Mouse (Mus musculus): ENCODE measurements around the gene Kcnc1. TPM values are rescaled to one million over a fixed set of nuclear protein-coding genes. Genes with fewer than 3 reads are reported as not detected.

Kcnc1 gene
- polyA plus RNA-seq, 2 experiments: under 0.01 TPM; not detected in 1

- WGBS (ENCODE audit: insufficient replicate concordance): 45% methylated on average over 7 of the region's 7 CpGs
- TF ChIP-seq CTCF (IDR thresholded peaks at IDR 0.05; ENCODE audit: low read depth): no peak
- no peak for TF ChIP-seq EP300 (IDR thresholded peaks at IDR 0.05; ENCODE audit: low read depth)
Measured at GRCm38 (mm10) chr7:46471054-46471737, 74.9 kb downstream of the Kcnc1 start.

DNA sequence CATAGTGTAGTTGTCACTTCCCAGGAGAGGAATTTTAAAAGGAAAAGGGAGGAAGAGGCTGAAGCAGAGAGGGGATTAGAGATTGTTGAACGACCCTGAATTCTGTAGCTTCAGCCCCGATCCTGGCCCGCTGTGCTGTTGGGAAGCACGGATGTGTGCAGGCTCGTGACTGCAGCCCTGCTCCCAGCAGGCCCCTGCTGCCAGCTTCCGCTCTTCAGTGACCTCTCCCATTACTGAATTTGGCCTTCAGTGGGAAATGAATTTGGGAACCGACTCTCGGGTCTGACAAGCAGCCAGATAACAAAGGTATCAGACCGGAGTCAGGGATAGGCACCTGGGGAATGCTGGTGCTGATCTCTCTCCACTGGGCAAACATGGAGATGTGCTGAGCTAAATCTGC, 76.8 kb downstream of the Kcnc1 start:
- Histone ChIP-seq H3K27ac (no peak overlapping the region), H3K36me3 (replicated peaks; ENCODE audit: control insufficient read depth, insufficient read depth, low read depth) (no peaks in the 10 kb centered on the region), H3K9me3 (ENCODE audit: control insufficient read depth, low read length) (no peaks in the 10 kb centered on the region), H3K4me1 (replicated peaks; ENCODE audit: control insufficient read depth in 2 of 2, insufficient read depth in 2 of 2, low read length in 1 of 2) (no peaks in the 10 kb centered on the region), H3K27me3 (ENCODE audit: control insufficient read depth, insufficient read depth, low read length) (no peaks in the 10 kb centered on the region), H3K4me3 (ENCODE audit: insufficient read depth in 1 of 2, low read depth in 2 of 2, low read length in 2 of 2) (no peak overlapping the region), H3K4me2 (ENCODE audit: low read depth) (no peak overlapping the region), H3K9ac (replicated peaks) (no peak overlapping the region)
- ATAC-seq (ENCODE audit: insufficient read depth): no peak
- no peak for DNase-seq (ENCODE audit: low read depth in 3 of 3, low spot score in 3 of 3)
- 47% methylated on average over 9 of the region's 9 CpGs for WGBS (ENCODE audit: insufficient replicate concordance)
- TF ChIP-seq EP300 (IDR thresholded peaks at IDR 0.05; ENCODE audit: low read depth): no peak
- no peak for TF ChIP-seq CTCF (IDR thresholded peaks at IDR 0.05; ENCODE audit: low read depth)

More at GRCm38 (mm10) chr7:46471054-46471737, 74.9 kb downstream of the Kcnc1 start:
- no peak overlapping the region for H3K4me3 ChIP-seq (ENCODE audit: insufficient read depth in 1 of 2, low read depth in 2 of 2, low read length in 2 of 2)
- H3K9me3 ChIP-seq (ENCODE audit: control insufficient read depth, low read length): no peaks in the 10 kb centered on the region
- no peaks in the 10 kb centered on the region for H3K27me3 ChIP-seq (ENCODE audit: control insufficient read depth, insufficient read depth, low read length)
- no peak for ATAC-seq (ENCODE audit: insufficient read depth)
- no peak for DNase-seq (ENCODE audit: low read depth in 3 of 3, low spot score in 3 of 3)
- H3K4me2 ChIP-seq (ENCODE audit: low read depth): no peak overlapping the region
- H3K9ac ChIP-seq (replicated peaks): no peak overlapping the region
- no peak overlapping the region for H3K27ac ChIP-seq
- H3K4me1 ChIP-seq (replicated peaks; ENCODE audit: control insufficient read depth in 2 of 2, insufficient read depth in 2 of 2, low read length in 1 of 2): no peaks in the 10 kb centered on the region
- no peaks in the 10 kb centered on the region for H3K36me3 ChIP-seq (replicated peaks; ENCODE audit: control insufficient read depth, insufficient read depth, low read depth)

DNA sequence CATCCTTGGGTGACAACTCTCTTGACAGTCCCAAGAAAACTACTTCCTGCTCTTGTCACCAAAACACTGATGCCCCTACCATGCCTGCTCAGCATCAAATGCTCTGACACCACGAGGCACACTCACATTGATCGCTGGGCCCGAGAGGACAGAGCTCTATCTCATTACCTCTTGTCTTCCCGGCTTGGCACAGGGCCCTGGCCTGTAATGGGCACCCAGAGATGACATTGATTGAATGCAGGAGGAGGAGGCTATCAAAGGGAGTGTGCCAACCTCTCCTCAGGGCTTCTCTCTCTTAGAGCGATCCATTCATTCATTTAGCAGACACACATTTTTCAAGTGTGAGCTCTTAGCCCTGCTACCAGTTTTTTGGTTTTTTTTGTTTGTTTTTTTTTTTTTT, 79.2 kb downstream of the Kcnc1 start:
- no peak overlapping the region for H3K27ac ChIP-seq
- 73% methylated on average over 5 of the region's 5 CpGs for WGBS (ENCODE audit: insufficient replicate concordance)
- no peaks in the 10 kb centered on the region for H3K4me1 ChIP-seq (replicated peaks; ENCODE audit: control insufficient read depth in 2 of 2, insufficient read depth in 2 of 2, low read length in 1 of 2)
- H3K9me3 ChIP-seq (ENCODE audit: control insufficient read depth, low read length): no peaks in the 10 kb centered on the region
- H3K27me3 ChIP-seq (ENCODE audit: control insufficient read depth, insufficient read depth, low read length): no peaks in the 10 kb centered on the region
- no peak overlapping the region for H3K4me2 ChIP-seq (ENCODE audit: low read depth)
- H3K4me3 ChIP-seq (ENCODE audit: insufficient read depth in 1 of 2, low read depth in 2 of 2, low read length in 2 of 2): no peak overlapping the region
- TF ChIP-seq CTCF (IDR thresholded peaks at IDR 0.05; ENCODE audit: low read depth) (no peak), EP300 (IDR thresholded peaks at IDR 0.05; ENCODE audit: low read depth) (no peak)
- DNase-seq (ENCODE audit: low read depth in 3 of 3, low spot score in 3 of 3) (no peak), ATAC-seq (ENCODE audit: insufficient read depth) (no peak)
- H3K36me3 ChIP-seq (replicated peaks; ENCODE audit: control insufficient read depth, insufficient read depth, low read depth): no peaks in the 10 kb centered on the region
- no peak overlapping the region for H3K9ac ChIP-seq (replicated peaks)

GRCm38 (mm10) chr7:46477456-46477855, 81.2 kb downstream of the Kcnc1 start:
- Histone ChIP-seq H3K4me2 (ENCODE audit: low read depth) (no peak overlapping the region), H3K4me1 (replicated peaks; ENCODE audit: control insufficient read depth in 2 of 2, insufficient read depth in 2 of 2, low read length in 1 of 2) (0 out of 4 replicates have a peak, but pooled peaks cover 0 to 2% of the 10 kb centered on the region in 2 experiments), H3K36me3 (replicated peaks; ENCODE audit: control insufficient read depth, insufficient read depth, low read depth) (no peaks in the 10 kb centered on the region), H3K27me3 (ENCODE audit: control insufficient read depth, insufficient read depth, low read length) (no peaks in the 10 kb centered on the region), H3K9me3 (ENCODE audit: control insufficient read depth, low read length) (no peaks in the 10 kb centered on the region), H3K27ac (no peak overlapping the region), H3K9ac (replicated peaks) (no peak overlapping the region), H3K4me3 (ENCODE audit: insufficient read depth in 1 of 2, low read depth in 2 of 2, low read length in 2 of 2) (no peak overlapping the region)
- 61% methylated on average over 3 of the region's 3 CpGs for WGBS (ENCODE audit: insufficient replicate concordance)
- DNase-seq (ENCODE audit: low read depth in 3 of 3, low spot score in 3 of 3) (no peak), ATAC-seq (ENCODE audit: insufficient read depth) (no peak)
- TF ChIP-seq CTCF (IDR thresholded peaks at IDR 0.05; ENCODE audit: low read depth): no peak
- TF ChIP-seq EP300 (IDR thresholded peaks at IDR 0.05; ENCODE audit: low read depth): no peak

DNA sequence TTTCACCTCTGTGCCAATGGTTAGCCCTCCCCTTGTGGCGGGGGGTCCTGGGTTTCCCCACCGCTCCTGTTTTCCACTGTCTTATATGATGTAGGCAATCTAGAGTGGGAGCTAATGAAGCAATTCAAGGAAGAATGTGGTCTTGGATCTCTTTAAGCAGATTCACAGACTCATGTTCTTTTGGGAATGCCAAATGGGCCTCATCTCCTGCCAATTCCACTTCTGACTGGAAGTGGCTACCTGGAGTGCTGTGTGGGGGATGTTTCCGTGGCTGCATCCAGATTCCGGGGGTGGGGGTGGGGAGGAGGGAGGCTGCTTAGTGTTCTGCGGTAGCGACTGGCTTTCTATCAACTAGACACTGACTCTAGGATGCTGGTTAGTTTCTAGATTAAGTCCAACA, 83.5 kb downstream of the Kcnc1 start:
- Histone ChIP-seq H3K4me2 (ENCODE audit: low read depth) (no peak overlapping the region), H3K27ac (no peak overlapping the region), H3K9me3 (ENCODE audit: control insufficient read depth, low read length) (no peaks in the 10 kb centered on the region), H3K4me3 (ENCODE audit: insufficient read depth in 1 of 2, low read depth in 2 of 2, low read length in 2 of 2) (no peak overlapping the region), H3K36me3 (replicated peaks; ENCODE audit: control insufficient read depth, insufficient read depth, low read depth) (no peaks in the 10 kb centered on the region), H3K27me3 (ENCODE audit: control insufficient read depth, insufficient read depth, low read length) (no peaks in the 10 kb centered on the region), H3K4me1 (replicated peaks; ENCODE audit: control insufficient read depth in 2 of 2, insufficient read depth in 2 of 2, low read length in 1 of 2) (0 out of 4 replicates have a peak, but pooled peaks cover 0 to 2% of the 10 kb centered on the region in 2 experiments), H3K9ac (replicated peaks) (no peak overlapping the region)
- TF ChIP-seq CTCF (IDR thresholded peaks at IDR 0.05; ENCODE audit: low read depth): no peak
- TF ChIP-seq EP300 (IDR thresholded peaks at IDR 0.05; ENCODE audit: low read depth): no peak
- 63% methylated on average over 6 of the region's 6 CpGs for WGBS (ENCODE audit: insufficient replicate concordance)
- DNase-seq (ENCODE audit: low read depth in 3 of 3, low spot score in 3 of 3): no peak
- no peak for ATAC-seq (ENCODE audit: insufficient read depth)

Measured in liver, embryonic 14.5 days (tissue).